Comparison of ENCODE assay signal across 1 mouse cellular context in genomic region chr19:8950190-8950589, GRCm38 (mm10).
TF ChIP-seq lines count a peak whose summit lies in the region.

No protein-coding gene starts in this region.

TF ChIP-seq in MEL, 35 proteins besides CTCF, POLR2A, EP300 and RAD21 (continued from another document):
- TF ChIP-seq JUND (IDR thresholded peaks at IDR 0.05; ENCODE audit: low read depth, low read length) (no peak), ELF1 (IDR thresholded peaks at IDR 0.05; ENCODE audit: low read depth, low read length) (no peak), ZC3H11A (IDR thresholded peaks at IDR 0.05; ENCODE audit: low read depth, low read length) (no peak), GABPA (IDR thresholded peaks at IDR 0.05; ENCODE audit: low read depth, low read length) (no peak), MAX (IDR thresholded peaks at IDR 0.05; ENCODE audit: low read length) (no peak), NELFE (IDR thresholded peaks at IDR 0.05; ENCODE audit: low read depth, low read length) (no peak), POLR2AphosphoS5 (IDR thresholded peaks at IDR 0.05; ENCODE audit: borderline replicate concordance, low read depth, low read length) (no peak), UBTF (IDR thresholded peaks at IDR 0.05; ENCODE audit: borderline replicate concordance, insufficient read depth, low read depth, low read length) (no peak), MEF2A (IDR thresholded peaks at IDR 0.05; ENCODE audit: extremely low read depth, insufficient replicate concordance, low read depth, low read length, poor library complexity, severe bottlenecking) (no peak), ZNF384 (IDR thresholded peaks at IDR 0.05; ENCODE audit: low read depth, low read length) (no peak), MAFK (IDR thresholded peaks at IDR 0.05; ENCODE audit: borderline replicate concordance, low read depth, low read length) (no peak), HCFC1 (IDR thresholded peaks at IDR 0.05; ENCODE audit: low read depth, low read length) (no peak), SIN3A (IDR thresholded peaks at IDR 0.05; ENCODE audit: low read length) (peak; percentile 38; the same call in 1 of the 2 replicates)
TF ChIP-seq in MEL: peak in this region for 3.
